Mouse (Mus musculus) heart, embryonic 13.5 days (tissue): Measurements from ENCODE around the gene Tln2. TPM values are rescaled to one million over a fixed set of nuclear protein-coding genes. Genes with fewer than 3 reads are reported as not detected.

Source experiments
- ATAC-seq: fragments of 200-750 bp; cut with Nextera tagmentation; 2 replicates; pipeline ENCODE4 v1.8.0; 2017; ENCODE audit warnings: moderate TSS enrichment; ENCODE audit not compliant: insufficient number of reproducible peaks, low FRiP score, low TSS enrichment; ENCODE audit errors: extremely low read depth
- H3K27ac ChIP-seq: fragments of 300-500 bp; sonication (generic); replicated peaks from 2 replicates; pipeline ENCODE4 v1.5.1; 2015; ENCODE audit warnings: moderate library complexity, mild to moderate bottlenecking, inconsistent platforms
- H3K27me3 ChIP-seq: fragments of 300-500 bp; sonication (generic); replicated peaks from 2 replicates; pipeline ENCODE4 v1.6.1; 2015; ENCODE audit warnings: mild to moderate bottlenecking, inconsistent platforms
- H3K36me3 ChIP-seq: fragments of 300-500 bp; sonication (generic); 2 replicates; pipeline ENCODE4 v1.6.1; 2015; ENCODE audit warnings: mild to moderate bottlenecking, inconsistent platforms
- H3K4me1 ChIP-seq: fragments of 300-500 bp; sonication (generic); 2 replicates; pipeline ENCODE4 v1.6.1; 2015; ENCODE audit warnings: inconsistent platforms
- H3K4me2 ChIP-seq: fragments of 300-500 bp; sonication (generic); 2 replicates; pipeline ENCODE4 v1.6.1; 2015; ENCODE audit warnings: inconsistent platforms, mild to moderate bottlenecking, moderate library complexity
- H3K4me3 ChIP-seq: fragments of 300-500 bp; sonication (generic); 2 replicates; pipeline ENCODE4 v1.5.1; 2015; ENCODE audit warnings: moderate library complexity, mild to moderate bottlenecking, inconsistent platforms
- H3K9ac ChIP-seq: fragments of 300-500 bp; sonication (generic); 2 replicates; pipeline ENCODE4 v1.6.1; 2015; ENCODE audit warnings: inconsistent platforms, mild to moderate bottlenecking, moderate library complexity
- H3K9me3 ChIP-seq: fragments of 300-500 bp; sonication (generic); 2 replicates; pipeline ENCODE4 v1.6.1; 2016; ENCODE audit warnings: inconsistent platforms
- WGBS: fragments of 180-500 bp; shearing (Covaris S2); methylation state at CpG from one replicate; pipeline ENCODE4 v1.1.7; 2015; ENCODE audit warnings: mixed read lengths; 5-methylcytosine and 5-hydroxymethylcytosine counted together
- polyA plus RNA-seq: library from polyadenylated mRNA; unstranded; fragments of >200 nt; fragmentation: Nextera tagmentation; extraction: Ambion mirVana; gene quantifications from 2 replicates; pipeline ENCODE4 v1.2.1, GENCODE M21; 2015

Gene Tln2
- polyA plus RNA-seq, 1 experiment from 2014 or later: 55.3 TPM

DNA sequence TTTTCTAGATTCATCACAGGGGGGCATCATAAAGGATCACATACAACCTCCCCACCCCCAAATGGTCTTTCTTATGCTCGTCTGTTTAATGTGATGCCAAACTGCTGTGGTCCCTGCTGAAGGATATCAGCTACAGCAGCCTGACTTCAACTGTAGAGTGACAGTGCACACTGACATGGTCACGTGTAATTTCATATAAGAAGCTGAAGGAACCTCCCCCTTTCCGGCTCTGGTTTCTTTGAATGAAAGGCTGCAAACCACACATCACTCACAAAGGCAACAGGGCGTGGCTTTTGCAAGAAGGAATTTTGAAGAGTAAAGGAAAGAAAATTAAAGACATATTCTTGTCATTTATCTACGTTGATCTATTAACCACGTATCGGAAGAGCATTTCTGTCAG, 154.8 kb downstream of the Tln2 start:
- Histone ChIP-seq H3K27ac (no peak overlapping the region), H3K27me3 (no peaks in the 10 kb centered on the region), H3K9ac (no peak overlapping the region), H3K36me3 (no peaks in the 10 kb centered on the region), H3K9me3 (no peaks in the 10 kb centered on the region), H3K4me2 (no peak overlapping the region), H3K4me1 (peaks cover 25% of the 10 kb centered on the region), H3K4me3 (no peak overlapping the region)
- ATAC-seq: no peak
- WGBS: 67% methylated on average over 7 of the region's 7 CpGs

DNA sequence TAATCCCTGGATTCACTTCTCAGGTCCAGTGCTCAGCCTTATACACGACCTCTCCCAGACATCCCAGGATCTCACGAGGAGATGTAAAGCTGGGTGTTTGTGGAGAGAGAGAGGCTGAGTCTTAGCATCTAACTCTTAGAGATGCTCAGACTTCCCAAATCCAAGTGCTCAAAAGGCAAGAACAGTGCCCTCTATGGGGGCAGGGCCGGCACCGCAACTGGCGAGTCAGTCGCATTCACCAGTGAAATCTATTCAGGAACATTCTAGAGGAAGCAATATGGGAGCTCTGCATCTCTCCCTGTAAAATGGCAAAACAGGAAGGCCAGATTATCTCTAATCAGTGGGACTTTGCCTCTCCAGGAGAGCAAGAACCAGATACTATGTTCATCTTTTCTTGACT, 159.9 kb downstream of the Tln2 start:
- ATAC-seq: no peak

DNA sequence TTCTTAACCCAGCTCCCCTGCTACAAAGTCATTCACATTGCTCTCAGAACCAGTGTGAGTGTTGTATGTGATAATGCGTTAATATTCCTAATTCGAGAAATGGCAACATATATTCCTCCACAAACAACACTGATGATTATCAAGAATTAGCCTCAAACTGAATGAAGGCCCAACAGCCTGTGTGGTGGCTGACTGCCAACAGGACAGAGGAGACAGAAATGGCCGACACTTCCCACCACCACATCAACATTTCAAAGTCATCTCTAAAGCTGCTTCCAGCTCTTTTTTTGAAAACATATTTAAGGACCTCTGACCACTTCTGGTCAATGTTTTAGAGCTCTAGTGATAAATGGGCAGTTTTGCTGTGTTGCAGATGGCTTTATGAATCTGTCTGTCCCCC, 161.7 kb downstream of the Tln2 start:
- Histone ChIP-seq H3K4me2 (no peak overlapping the region), H3K27ac (no peak overlapping the region), H3K4me1 (no peaks in the 10 kb centered on the region), H3K4me3 (no peak overlapping the region), H3K9me3 (no peaks in the 10 kb centered on the region), H3K36me3 (peaks cover 23% of the 10 kb centered on the region), H3K9ac (no peak overlapping the region), H3K27me3 (no peaks in the 10 kb centered on the region)
- WGBS: 83% methylated on average over 3 of the region's 3 CpGs
- no peak for ATAC-seq

More for the DNA sequence above, 159.9 kb downstream of the Tln2 start:
- H3K4me1 ChIP-seq: peaks cover 13% of the 10 kb centered on the region
- no peak overlapping the region for H3K4me2 ChIP-seq
- H3K27ac ChIP-seq: no peak overlapping the region
- 84% methylated on average over 6 of the region's 6 CpGs for WGBS
- H3K9ac ChIP-seq: no peak overlapping the region
- peaks cover 19% of the 10 kb centered on the region for H3K36me3 ChIP-seq
- H3K9me3 ChIP-seq: no peaks in the 10 kb centered on the region
- no peaks in the 10 kb centered on the region for H3K27me3 ChIP-seq
- H3K4me3 ChIP-seq: no peak overlapping the region

DNA sequence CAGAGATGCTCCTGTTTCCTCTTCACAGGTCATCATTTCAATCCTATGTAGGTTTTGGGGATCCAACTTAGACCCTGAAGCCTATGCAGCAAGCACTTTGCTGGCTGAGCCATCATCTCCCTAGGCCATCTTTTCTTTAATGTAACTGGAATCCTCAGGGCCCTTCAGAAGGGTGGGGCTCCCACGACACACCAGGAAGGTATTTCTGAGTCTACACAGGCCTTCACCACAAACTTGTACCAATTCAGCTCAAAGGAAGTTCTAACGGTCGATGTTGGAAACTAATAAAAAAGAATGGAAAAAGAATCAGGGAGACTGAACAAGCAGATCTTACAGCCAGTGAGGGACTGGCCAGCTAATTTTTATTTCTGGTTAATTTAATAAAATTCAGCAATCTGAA, 163.1 kb downstream of the Tln2 start:
- Histone ChIP-seq H3K4me1 (0 out of 2 replicates have a peak, but pooled peaks cover 2% of the 10 kb centered on the region), H3K36me3 (peaks cover 23% of the 10 kb centered on the region), H3K9ac (no peak overlapping the region), H3K27me3 (no peaks in the 10 kb centered on the region), H3K27ac (no peak overlapping the region), H3K4me3 (no peak overlapping the region), H3K4me2 (no peak overlapping the region), H3K9me3 (no peaks in the 10 kb centered on the region)
- WGBS: 75% methylated on average over 3 of the region's 3 CpGs
- ATAC-seq: no peak

DNA sequence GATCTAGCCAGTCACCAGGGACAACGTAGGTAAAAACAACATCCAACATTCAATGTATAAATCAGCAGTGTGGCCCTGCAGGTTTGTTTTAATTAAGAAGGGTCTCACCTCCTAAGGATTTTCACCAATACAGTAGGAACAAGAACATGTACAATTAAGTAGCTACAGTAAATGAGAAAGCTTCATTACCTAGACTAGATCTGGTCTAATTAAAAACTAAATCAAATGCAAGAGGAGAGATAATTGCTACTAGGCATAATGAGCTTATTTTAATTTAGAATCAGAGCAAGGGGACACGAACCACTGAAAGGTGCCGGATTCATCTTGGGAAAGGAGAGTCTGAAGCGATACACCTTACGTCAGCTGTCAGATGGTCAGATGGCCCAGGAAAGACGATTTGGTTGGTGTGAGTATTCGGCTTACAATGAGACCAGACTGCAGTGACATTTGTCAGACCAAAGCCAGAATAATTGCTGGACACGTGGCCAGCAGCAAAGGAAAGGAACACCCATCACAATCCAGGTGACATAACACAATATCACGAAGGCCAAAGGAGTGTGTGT, 175.4 kb downstream of the Tln2 start:
- H3K4me3 ChIP-seq: no peak overlapping the region
- peaks cover 36% of the 10 kb centered on the region for H3K36me3 ChIP-seq
- 84% methylated on average over 9 of the region's 9 CpGs for WGBS
- no peak overlapping the region for H3K9ac ChIP-seq
- H3K27me3 ChIP-seq: no peaks in the 10 kb centered on the region
- H3K27ac ChIP-seq: no peak overlapping the region
- H3K4me1 ChIP-seq: peaks cover 6% of the 10 kb centered on the region; the same call in 1 of the 2 replicates
- no peak overlapping the region for H3K4me2 ChIP-seq
- H3K9me3 ChIP-seq: no peaks in the 10 kb centered on the region
- no peak for ATAC-seq

DNA sequence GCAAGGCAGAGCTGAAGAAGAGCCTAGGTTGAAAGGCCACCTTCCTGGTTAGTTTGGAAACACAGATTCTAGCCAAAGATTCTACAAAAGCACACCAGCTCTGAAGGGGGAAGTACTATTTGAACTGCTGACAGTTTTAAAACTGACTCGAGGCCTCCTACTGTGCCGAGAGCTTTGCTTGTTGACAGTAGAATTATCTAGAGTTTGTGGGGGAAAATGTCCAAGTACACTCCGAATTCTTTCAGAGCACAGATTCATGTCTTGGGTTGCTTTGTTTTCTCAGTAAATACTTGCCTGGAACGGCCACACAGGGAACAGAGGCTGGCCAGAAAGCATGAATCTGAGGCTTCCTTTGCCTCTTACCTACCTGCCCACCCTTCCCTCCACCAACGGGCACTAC, 179.4 kb downstream of the Tln2 start:
- no peak for ATAC-seq
- H3K4me1 ChIP-seq: peaks cover under 1% of the 10 kb centered on the region; the same call in 1 of the 2 replicates
- no peak overlapping the region for H3K27ac ChIP-seq
- no peak overlapping the region for H3K4me2 ChIP-seq
- H3K9me3 ChIP-seq: no peaks in the 10 kb centered on the region
- peaks cover 20% of the 10 kb centered on the region for H3K36me3 ChIP-seq
- 34% methylated on average over 5 of the region's 5 CpGs for WGBS
- no peaks in the 10 kb centered on the region for H3K27me3 ChIP-seq
- no peak overlapping the region for H3K4me3 ChIP-seq
- no peak overlapping the region for H3K9ac ChIP-seq

DNA sequence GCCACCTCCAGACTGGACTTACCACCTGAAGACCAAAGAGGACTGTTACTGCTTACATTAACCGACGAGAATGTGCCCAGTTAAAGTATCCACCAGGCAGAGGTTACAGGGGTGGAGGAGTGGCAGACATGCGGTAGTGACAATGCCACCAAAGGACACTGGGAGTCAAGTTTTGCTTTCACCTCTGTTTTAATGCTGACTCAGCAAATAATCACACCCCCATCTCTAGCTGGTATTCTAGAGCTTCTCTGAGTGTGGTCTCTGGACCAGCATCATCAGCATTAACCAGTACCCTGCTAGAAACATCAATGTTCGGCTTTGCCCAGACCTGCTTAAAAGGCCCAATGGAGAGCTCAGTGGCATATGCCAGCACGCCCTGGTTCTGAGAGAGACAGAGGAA, 180.7 kb downstream of the Tln2 start:
- WGBS: 81% methylated on average over 5 of the region's 5 CpGs
- no peak overlapping the region for H3K27ac ChIP-seq
- no peaks in the 10 kb centered on the region for H3K27me3 ChIP-seq
- H3K9me3 ChIP-seq: no peaks in the 10 kb centered on the region
- no peaks in the 10 kb centered on the region for H3K4me1 ChIP-seq
- no peak overlapping the region for H3K4me3 ChIP-seq
- H3K36me3 ChIP-seq: peaks cover 18% of the 10 kb centered on the region
- no peak overlapping the region for H3K9ac ChIP-seq
- ATAC-seq: no peak
- H3K4me2 ChIP-seq: no peak overlapping the region

DNA sequence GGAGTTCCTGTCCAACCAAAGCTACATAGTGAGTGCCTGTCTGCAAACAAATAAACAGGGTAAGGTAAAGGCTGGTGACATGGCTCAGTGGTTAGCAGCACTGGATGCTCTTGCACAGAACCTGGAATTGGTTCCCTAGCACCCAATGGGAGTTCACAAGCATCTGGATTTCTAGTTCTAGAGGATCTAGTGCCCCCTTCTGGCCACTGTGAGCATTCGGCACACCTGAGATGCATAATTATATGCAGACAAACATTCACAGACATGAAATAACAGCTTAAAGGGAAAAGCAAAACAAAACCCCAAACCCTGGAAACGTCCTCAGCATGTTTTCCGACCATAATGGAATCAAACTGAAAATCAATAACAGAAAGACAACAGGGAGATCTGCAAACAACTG, 191.4 kb downstream of the Tln2 start:
- no peaks in the 10 kb centered on the region for H3K4me1 ChIP-seq
- H3K9ac ChIP-seq: no peak overlapping the region
- no peak overlapping the region for H3K4me3 ChIP-seq
- 83% methylated on average over 3 of the region's 3 CpGs for WGBS
- peaks cover 8% of the 10 kb centered on the region; the same call in 1 of the 2 replicates for H3K9me3 ChIP-seq
- H3K27ac ChIP-seq: no peak overlapping the region
- H3K27me3 ChIP-seq: no peaks in the 10 kb centered on the region
- no peak for ATAC-seq
- peaks cover 73% of the 10 kb centered on the region for H3K36me3 ChIP-seq
- no peak overlapping the region for H3K4me2 ChIP-seq

DNA sequence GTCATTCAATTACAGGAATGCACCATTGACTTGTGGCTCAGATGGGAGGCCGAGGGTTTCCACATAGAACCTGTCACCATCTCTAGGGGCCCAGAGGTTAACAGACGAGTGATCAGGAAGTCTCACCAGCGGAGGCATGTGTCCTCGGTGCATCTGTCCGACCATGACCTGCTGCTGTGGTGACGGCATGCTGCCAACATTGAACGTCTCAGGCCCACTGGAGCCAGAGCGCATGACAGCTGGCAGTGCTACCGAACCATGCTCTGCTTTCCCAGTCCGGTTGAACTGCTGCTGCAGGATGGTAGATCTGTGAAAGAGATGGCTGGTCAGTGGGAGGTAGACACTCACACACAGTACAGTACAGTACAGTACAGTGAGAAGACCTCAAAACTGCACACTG, 197.0 kb downstream of the Tln2 start:
- Histone ChIP-seq H3K9me3 (no peaks in the 10 kb centered on the region), H3K4me3 (no peak overlapping the region), H3K27ac (no peak overlapping the region), H3K4me2 (no peak overlapping the region), H3K27me3 (no peaks in the 10 kb centered on the region), H3K9ac (no peak overlapping the region), H3K4me1 (peaks cover 6% of the 10 kb centered on the region; the same call in 1 of the 2 replicates), H3K36me3 (peaks cover 83% of the 10 kb centered on the region)
- ATAC-seq: no peak
- 88% methylated on average over 10 of the region's 10 CpGs for WGBS

DNA sequence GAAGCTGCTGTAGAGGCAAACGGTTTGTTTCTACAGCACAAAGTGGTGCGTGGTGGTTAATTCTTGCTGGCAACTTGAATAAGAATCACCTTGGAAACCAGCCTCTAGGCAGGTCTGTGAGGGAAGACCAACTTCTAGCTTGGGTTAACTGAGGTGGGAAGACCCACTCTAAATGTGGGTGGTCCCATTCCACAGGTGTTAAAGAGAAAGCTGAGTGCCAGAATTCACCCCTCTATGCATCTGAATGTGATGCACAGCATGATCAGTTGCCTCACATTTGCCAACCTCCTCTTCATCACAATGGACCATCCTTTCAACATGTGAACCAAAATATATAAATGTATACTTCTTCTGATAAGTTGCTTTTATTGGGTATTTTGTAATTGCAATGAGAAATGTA, 197.4 kb downstream of the Tln2 start:
- 79% methylated on average over 2 of the region's 2 CpGs for WGBS
- no peak overlapping the region for H3K4me2 ChIP-seq
- no peak for ATAC-seq
- H3K4me1 ChIP-seq: peaks cover 6% of the 10 kb centered on the region; the same call in 1 of the 2 replicates
- H3K9me3 ChIP-seq: peaks cover 3% of the 10 kb centered on the region; the same call in 1 of the 2 replicates
- no peak overlapping the region for H3K27ac ChIP-seq
- H3K9ac ChIP-seq: no peak overlapping the region
- no peak overlapping the region for H3K4me3 ChIP-seq
- no peaks in the 10 kb centered on the region for H3K27me3 ChIP-seq
- H3K36me3 ChIP-seq: peaks cover 83% of the 10 kb centered on the region

DNA sequence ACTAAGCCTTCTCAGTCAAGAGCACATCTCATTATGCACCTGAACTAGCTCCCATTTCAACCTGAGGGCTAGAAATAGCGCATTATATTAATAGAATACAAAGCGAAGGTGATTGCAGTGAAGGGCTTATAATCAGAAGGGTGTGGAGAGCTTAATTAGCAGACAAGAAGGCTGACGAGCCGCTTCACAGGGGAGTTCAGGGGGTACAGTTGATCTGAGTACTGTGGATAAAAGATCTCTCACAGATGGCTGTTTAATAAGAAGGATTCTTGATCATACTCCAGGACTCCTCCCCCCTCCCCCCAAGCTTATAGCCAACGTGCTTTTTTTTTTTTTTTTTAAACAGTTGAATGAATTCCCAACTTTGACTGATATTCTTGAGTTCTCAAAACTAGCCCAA, 198.0 kb downstream of the Tln2 start:
- Histone ChIP-seq H3K27ac (no peak overlapping the region), H3K9ac (no peak overlapping the region), H3K4me3 (no peak overlapping the region), H3K4me2 (no peak overlapping the region), H3K36me3 (peaks cover 82% of the 10 kb centered on the region), H3K9me3 (peaks cover 3% of the 10 kb centered on the region; the same call in 1 of the 2 replicates), H3K27me3 (no peaks in the 10 kb centered on the region), H3K4me1 (peaks cover 6% of the 10 kb centered on the region; the same call in 1 of the 2 replicates)
- no peak for ATAC-seq
- WGBS: 75% methylated on average over 5 of the region's 5 CpGs

DNA sequence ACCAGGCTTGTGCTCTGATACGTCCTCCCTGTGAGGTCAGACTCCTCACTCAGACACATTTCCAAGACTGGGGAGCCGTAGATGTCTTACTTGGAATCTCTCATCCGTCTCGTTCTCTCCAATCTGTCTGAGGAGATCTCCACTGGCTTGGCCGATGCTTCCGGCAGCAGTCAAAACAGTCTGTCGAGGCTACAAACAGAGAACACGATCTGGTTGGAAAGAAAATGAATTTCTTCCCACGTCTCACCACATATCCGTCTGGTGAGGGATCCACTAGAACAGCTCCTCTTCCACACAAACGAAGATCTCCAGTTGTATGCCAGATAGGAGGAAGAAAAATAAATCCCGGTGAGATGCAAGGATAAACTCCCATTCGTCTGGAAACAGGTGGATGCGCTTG, 205.1 kb downstream of the Tln2 start:
- WGBS: 86% methylated on average over 14 of the region's 14 CpGs
- Histone ChIP-seq H3K4me3 (no peak overlapping the region), H3K27ac (no peak overlapping the region), H3K9me3 (peaks cover 3% of the 10 kb centered on the region; the same call in 1 of the 2 replicates), H3K9ac (no peak overlapping the region), H3K4me2 (no peak overlapping the region), H3K4me1 (no peaks in the 10 kb centered on the region), H3K27me3 (no peaks in the 10 kb centered on the region), H3K36me3 (peaks cover 39% of the 10 kb centered on the region)
- no peak for ATAC-seq
